Mouse (Mus musculus) kidney, adult 2 months (tissue): ENCODE measurements around the gene Stard13.

Source experiments
- CTCF ChIP-seq: fragments of 200-500 bp; conservative IDR thresholded peaks from 2 replicates; pipeline ENCODE4 v1.5.1; 2011; ENCODE audit warnings: low read depth, mild to moderate bottlenecking, control low read depth, low read length, moderate library complexity, mixed read lengths; ENCODE audit not compliant: insufficient read depth, insufficient read length
- POLR2A ChIP-seq: fragments of 200-500 bp; IDR thresholded peaks from one replicate; pipeline ENCODE4 v1.6.1; 2011; ENCODE audit warnings: low read depth, low read length, control low read depth

DNA sequence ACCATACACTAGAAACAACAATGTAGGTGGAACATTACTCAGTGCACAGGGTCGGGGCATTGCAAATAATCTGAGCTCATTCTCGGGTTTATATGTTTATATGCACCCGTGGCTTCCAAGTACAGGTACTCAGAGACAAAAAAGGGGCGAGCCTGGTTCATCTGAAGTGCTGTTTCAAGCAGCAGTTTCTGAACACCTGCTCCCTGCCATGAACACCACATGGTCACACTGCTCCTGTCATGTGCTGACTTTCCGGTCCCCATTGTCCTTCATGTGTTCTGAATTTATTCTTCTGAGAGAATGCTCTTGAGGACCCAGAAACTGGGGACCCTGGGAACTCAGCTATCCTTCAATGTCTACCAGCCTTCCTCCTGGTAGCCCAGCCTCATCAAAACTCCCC, 87.8 kb downstream of the Stard13 start:
- no peak for TF ChIP-seq POLR2A
- no peak for TF ChIP-seq CTCF
